Comparison of ENCODE assay signal across 8 mouse cellular contexts in genomic region chr7:31114646-31115045, GRCm38 (mm10). TPM values are rescaled to one million over a fixed set of nuclear protein-coding genes. Genes with fewer than 3 reads are reported as not detected.
DNase-seq lines count a peak whose midpoint lies in the region; ATAC-seq and TF ChIP-seq lines count a peak whose summit lies in the region.

No protein-coding gene starts in this region.

- ATAC-seq in forebrain, embryonic 11.5 days (replicated peaks; ENCODE audit: low FRiP score), result no peak
- no peak; the same call in 1 of the 2 replicates for ATAC-seq in midbrain, postnatal 0 days (ENCODE audit: low FRiP score)
- no peak for ATAC-seq in midbrain, embryonic 14.5 days (ENCODE audit: low FRiP score, low TSS enrichment)
- ATAC-seq in limb, embryonic 13.5 days (ENCODE audit: low FRiP score, low read depth), result no peak

- WGBS in forebrain, embryonic 10.5 days, result 49% methylated on average over 10 of the region's 10 CpGs
- 46% methylated on average over 10 of the region's 10 CpGs for WGBS in forebrain, embryonic 11.5 days
- 60% methylated on average over 10 of the region's 10 CpGs for WGBS in midbrain, postnatal 0 days
- WGBS in midbrain, embryonic 14.5 days, result 48% methylated on average over 10 of the region's 10 CpGs
- WGBS in limb, embryonic 13.5 days, result 48% methylated on average over 10 of the region's 10 CpGs

- no peaks in the 10 kb centered on the region for H3K36me3 ChIP-seq in forebrain, embryonic 10.5 days (replicated peaks)
- no peaks in the 10 kb centered on the region for H3K36me3 ChIP-seq in forebrain, embryonic 11.5 days (ENCODE audit: control insufficient read depth, insufficient read depth, low read length)
- H3K36me3 ChIP-seq in midbrain, postnatal 0 days (ENCODE audit: insufficient read depth, low read length), result no peaks in the 10 kb centered on the region
- H3K36me3 ChIP-seq in midbrain, embryonic 14.5 days (ENCODE audit: control insufficient read depth, insufficient read depth, low read length), result no peaks in the 10 kb centered on the region
- H3K36me3 ChIP-seq in limb, embryonic 13.5 days, result no peaks in the 10 kb centered on the region

- no peak overlapping the region for H3K9ac ChIP-seq in forebrain, embryonic 11.5 days (ENCODE audit: low read length)
- H3K9ac ChIP-seq in midbrain, postnatal 0 days (replicated peaks; ENCODE audit: low read length, poor library complexity, severe bottlenecking), result no peak overlapping the region
- no peak overlapping the region for H3K9ac ChIP-seq in midbrain, embryonic 14.5 days (replicated peaks; ENCODE audit: low read length)
- peak overlapping the region; percentile 39; the same call in 1 of the 2 replicates for H3K9ac ChIP-seq in limb, embryonic 13.5 days

- no peaks in the 10 kb centered on the region for H3K9me3 ChIP-seq in forebrain, embryonic 10.5 days
- H3K9me3 ChIP-seq in forebrain, embryonic 11.5 days (ENCODE audit: control insufficient read depth, low read length), result no peaks in the 10 kb centered on the region
- H3K9me3 ChIP-seq in midbrain, postnatal 0 days (ENCODE audit: low read length), result no peaks in the 10 kb centered on the region
- H3K9me3 ChIP-seq in midbrain, embryonic 14.5 days (ENCODE audit: control insufficient read depth, low read length), result no peaks in the 10 kb centered on the region
- no peaks in the 10 kb centered on the region for H3K9me3 ChIP-seq in limb, embryonic 13.5 days

- H3K27ac ChIP-seq in forebrain, embryonic 10.5 days, result peak overlapping the region; percentile 80; the same call in 1 of the 2 replicates
- no peak overlapping the region for H3K27ac ChIP-seq in forebrain, embryonic 11.5 days (ENCODE audit: low read depth, low read length)
- H3K27ac ChIP-seq in midbrain, postnatal 0 days (ENCODE audit: low read depth, low read length), result no peak overlapping the region
- H3K27ac ChIP-seq in midbrain, embryonic 14.5 days (replicated peaks; ENCODE audit: low read depth, low read length), result no peak overlapping the region
- H3K27ac ChIP-seq in limb, embryonic 13.5 days, result no peak overlapping the region

- TF ChIP-seq CTCF in midbrain, postnatal 0 days (IDR thresholded peaks at IDR 0.05), result peak; percentile 11; the same call in 1 of the 2 replicates

- H3K4me1 ChIP-seq in forebrain, embryonic 10.5 days, result peaks cover 42% of the 10 kb centered on the region
- H3K4me1 ChIP-seq in forebrain, embryonic 11.5 days (replicated peaks; ENCODE audit: control insufficient read depth, insufficient read depth, low read length), result peaks cover 2% of the 10 kb centered on the region; the same call in 1 of the 2 replicates
- no peaks in the 10 kb centered on the region for H3K4me1 ChIP-seq in midbrain, postnatal 0 days (ENCODE audit: insufficient read depth, low read length)
- H3K4me1 ChIP-seq in midbrain, embryonic 14.5 days (ENCODE audit: control insufficient read depth, insufficient read depth, low read length), result no peaks in the 10 kb centered on the region
- peaks cover 10% of the 10 kb centered on the region for H3K4me1 ChIP-seq in limb, embryonic 13.5 days

- intact Hi-C loops in left cerebral cortex, postnatal 36 days (cut with DNase I), result no loop called here

- DNase-seq in forebrain, embryonic 10.5 days (ENCODE audit: extremely low spot score, low spot score), result no peak
- DNase-seq in forebrain, embryonic 11.5 days (ENCODE audit: low spot score), result no peak
- no peak for DNase-seq in midbrain, postnatal 0 days (ENCODE audit: low spot score)
- no peak for DNase-seq in midbrain, embryonic 14.5 days
- no peak for DNase-seq in left cerebral cortex, postnatal 36 days (ENCODE audit: low spot score in 2 of 2)
- DNase-seq in cerebellum, postnatal 36 days, result no peak
- no peak for DNase-seq in testis, postnatal 10 days (ENCODE audit: low spot score)

- no peak overlapping the region for H3K4me2 ChIP-seq in forebrain, embryonic 11.5 days (ENCODE audit: low read depth, low read length, severe bottlenecking)
- no peak overlapping the region for H3K4me2 ChIP-seq in midbrain, postnatal 0 days (ENCODE audit: low read depth, low read length, poor library complexity, severe bottlenecking)
- H3K4me2 ChIP-seq in midbrain, embryonic 14.5 days (ENCODE audit: low read length), result no peak overlapping the region
- peak overlapping the region; percentile 45 for H3K4me2 ChIP-seq in limb, embryonic 13.5 days (replicated peaks)

- peaks cover 32% of the 10 kb centered on the region for H3K27me3 ChIP-seq in forebrain, embryonic 10.5 days (ENCODE audit: poor library complexity, severe bottlenecking)
- no peaks in the 10 kb centered on the region for H3K27me3 ChIP-seq in forebrain, embryonic 11.5 days (ENCODE audit: control insufficient read depth, insufficient read depth, low read length)
- no peaks in the 10 kb centered on the region for H3K27me3 ChIP-seq in midbrain, postnatal 0 days (ENCODE audit: insufficient read depth, low read length)
- H3K27me3 ChIP-seq in midbrain, embryonic 14.5 days (ENCODE audit: control insufficient read depth, insufficient read depth, low read length), result no peaks in the 10 kb centered on the region
- no peaks in the 10 kb centered on the region for H3K27me3 ChIP-seq in limb, embryonic 13.5 days

- H3K4me3 ChIP-seq in forebrain, embryonic 10.5 days, result 0 out of 2 replicates have a peak overlapping the region, but pooled peaks have one; percentile 19
- H3K4me3 ChIP-seq in forebrain, embryonic 11.5 days (ENCODE audit: low read depth, low read length), result no peak overlapping the region
- H3K4me3 ChIP-seq in midbrain, postnatal 0 days (ENCODE audit: low read depth, low read length), result no peak overlapping the region
- no peak overlapping the region for H3K4me3 ChIP-seq in midbrain, embryonic 14.5 days (replicated peaks; ENCODE audit: low read depth, low read length)
- no peak overlapping the region for H3K4me3 ChIP-seq in limb, embryonic 13.5 days

RNA-seq across cellular contexts. Expression of gene Hpn, which starts 0.4 kb away (rescaled TPM):
- polyA plus RNA-seq in forebrain, embryonic 10.5 days (2016; fragmentation: Nextera tagmentation; extraction: Ambion mirVana), result 1.4 and 1.9 TPM in 2 replicates
- polyA plus RNA-seq in forebrain, embryonic 11.5 days (2014; fragmentation: Nextera tagmentation; extraction: Ambion mirVana), result 0.29 and 0.39 TPM in 2 replicates
- 0.49 and 2.6 TPM in 2 replicates for total RNA-seq in midbrain, postnatal 0 days (2014; rRNA removed)
- polyA plus RNA-seq in midbrain, postnatal 0 days (2015; fragmentation: Nextera tagmentation; extraction: Ambion mirVana), result 0.62 TPM in 1 of 2 replicates, not detected in the other
- 0.26 TPM in 1 of 2 replicates, not detected in the other for polyA plus RNA-seq in midbrain, embryonic 14.5 days (2014; fragmentation: Nextera tagmentation; extraction: Ambion mirVana)
- 3.0 and 3.2 TPM in 2 replicates for polyA plus RNA-seq in limb, embryonic 13.5 days (2015; fragmentation: Nextera tagmentation; extraction: Ambion mirVana)
- total RNA-seq in left cerebral cortex, postnatal 36 days (2021), result 1 to 10 TPM; 2.1 to 4.5 TPM

RNA-seq across cellular contexts. Expression of gene Scn1b, which starts 12.2 kb away (rescaled TPM):
- polyA plus RNA-seq in forebrain, embryonic 10.5 days (2016; fragmentation: Nextera tagmentation; extraction: Ambion mirVana), result 0.25 and 0.55 TPM in 2 replicates
- 0.84 and 1.2 TPM in 2 replicates for polyA plus RNA-seq in forebrain, embryonic 11.5 days (2014; fragmentation: Nextera tagmentation; extraction: Ambion mirVana)
- total RNA-seq in midbrain, postnatal 0 days (2014; rRNA removed), result 45.0 and 57.5 TPM in 2 replicates
- polyA plus RNA-seq in midbrain, postnatal 0 days (2015; fragmentation: Nextera tagmentation; extraction: Ambion mirVana), result 32.3 and 35.8 TPM in 2 replicates
- 5.6 TPM in 2 replicates for polyA plus RNA-seq in midbrain, embryonic 14.5 days (2014; fragmentation: Nextera tagmentation; extraction: Ambion mirVana)
- polyA plus RNA-seq in limb, embryonic 13.5 days (2015; fragmentation: Nextera tagmentation; extraction: Ambion mirVana), result 4.1 and 4.5 TPM in 2 replicates
- total RNA-seq in left cerebral cortex, postnatal 36 days (2021), result 100 to 1,000 TPM; 640 to 844 TPM

RNA-seq across cellular contexts. Expression of gene Fxyd3, which starts 38.1 kb away (rescaled TPM):
- polyA plus RNA-seq in forebrain, embryonic 10.5 days (2016; fragmentation: Nextera tagmentation; extraction: Ambion mirVana), result 1.9 and 2.8 TPM in 2 replicates
- polyA plus RNA-seq in forebrain, embryonic 11.5 days (2014; fragmentation: Nextera tagmentation; extraction: Ambion mirVana), result 2.0 and 3.3 TPM in 2 replicates
- total RNA-seq in midbrain, postnatal 0 days (2014; rRNA removed), result 3.7 TPM in 1 of 2 replicates, not detected in the other
- 0.47 TPM in 1 of 2 replicates, not detected in the other for polyA plus RNA-seq in midbrain, postnatal 0 days (2015; fragmentation: Nextera tagmentation; extraction: Ambion mirVana)
- not detected in 2 replicates for polyA plus RNA-seq in midbrain, embryonic 14.5 days (2014; fragmentation: Nextera tagmentation; extraction: Ambion mirVana)
- 32.9 and 34.8 TPM in 2 replicates for polyA plus RNA-seq in limb, embryonic 13.5 days (2015; fragmentation: Nextera tagmentation; extraction: Ambion mirVana)
- total RNA-seq in left cerebral cortex, postnatal 36 days (2021), result not detected

RNA-seq across cellular contexts. Expression of gene Gramd1a, which starts 41.0 kb away (rescaled TPM):
- polyA plus RNA-seq in forebrain, embryonic 10.5 days (2016; fragmentation: Nextera tagmentation; extraction: Ambion mirVana), result 74.5 and 79.7 TPM in 2 replicates
- 133 and 135 TPM in 2 replicates for polyA plus RNA-seq in forebrain, embryonic 11.5 days (2014; fragmentation: Nextera tagmentation; extraction: Ambion mirVana)
- 253 and 270 TPM in 2 replicates for total RNA-seq in midbrain, postnatal 0 days (2014; rRNA removed)
- polyA plus RNA-seq in midbrain, postnatal 0 days (2015; fragmentation: Nextera tagmentation; extraction: Ambion mirVana), result 160 and 177 TPM in 2 replicates
- 205 and 232 TPM in 2 replicates for polyA plus RNA-seq in midbrain, embryonic 14.5 days (2014; fragmentation: Nextera tagmentation; extraction: Ambion mirVana)
- polyA plus RNA-seq in limb, embryonic 13.5 days (2015; fragmentation: Nextera tagmentation; extraction: Ambion mirVana), result 79.8 and 83.2 TPM in 2 replicates
- 100 to 1,000 TPM in 1 of 2 experiments, 10 to 100 TPM in 1; 94.0 to 120 TPM for total RNA-seq in left cerebral cortex, postnatal 36 days (2021)

RNA-seq across cellular contexts. Expression of gene Lgi4, which starts 55.5 kb away (rescaled TPM):
- polyA plus RNA-seq in forebrain, embryonic 10.5 days (2016; fragmentation: Nextera tagmentation; extraction: Ambion mirVana), result 0.58 and 0.68 TPM in 2 replicates
- polyA plus RNA-seq in forebrain, embryonic 11.5 days (2014; fragmentation: Nextera tagmentation; extraction: Ambion mirVana), result 0.36 and 0.44 TPM in 2 replicates
- 1.2 and 1.3 TPM in 2 replicates for total RNA-seq in midbrain, postnatal 0 days (2014; rRNA removed)
- polyA plus RNA-seq in midbrain, postnatal 0 days (2015; fragmentation: Nextera tagmentation; extraction: Ambion mirVana), result 0.56 and 0.81 TPM in 2 replicates
- polyA plus RNA-seq in midbrain, embryonic 14.5 days (2014; fragmentation: Nextera tagmentation; extraction: Ambion mirVana), result 0.16 and 0.17 TPM in 2 replicates
- 0.59 and 0.67 TPM in 2 replicates for polyA plus RNA-seq in limb, embryonic 13.5 days (2015; fragmentation: Nextera tagmentation; extraction: Ambion mirVana)
- total RNA-seq in left cerebral cortex, postnatal 36 days (2021), result 10 to 100 TPM; 27.4 to 28.7 TPM
